Mouse (Mus musculus) bone marrow, adult 2 months (tissue): ENCODE data around the gene Wdr3.

Experiments used
- CTCF ChIP-seq: fragments of 200-500 bp; IDR thresholded peaks from 2 replicates; pipeline ENCODE4 v1.5.1; 2011; ENCODE audit warnings: low read length, control low read depth; ENCODE audit not compliant: control insufficient read depth, insufficient read depth
- POLR2A ChIP-seq: fragments of 200-500 bp; IDR thresholded peaks from 2 replicates; pipeline ENCODE4 v1.6.1; 2011; ENCODE audit warnings: low read depth, mild to moderate bottlenecking, control low read depth, low read length, borderline replicate concordance; ENCODE audit not compliant: control insufficient read depth

DNA sequence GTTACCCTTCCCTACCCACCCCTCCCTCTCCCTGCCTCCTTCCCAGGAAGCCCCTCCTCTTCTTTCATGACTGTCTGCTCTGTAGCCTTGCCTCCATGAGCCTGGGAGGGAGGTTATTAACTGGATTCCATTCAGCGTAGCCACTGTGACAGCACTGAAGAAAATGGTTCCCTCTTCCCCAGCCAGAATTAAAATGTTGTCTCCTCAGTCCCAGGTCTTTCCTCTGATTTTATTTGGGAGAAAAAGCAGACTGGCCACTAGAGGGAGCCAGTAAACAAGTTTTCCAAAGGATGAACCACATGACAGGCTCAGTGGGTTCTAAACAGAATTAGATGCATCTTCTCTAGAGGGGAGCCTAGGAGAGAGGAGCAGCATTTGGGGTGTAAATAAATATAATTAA lies 27.2 kb upstream of the Wdr3 start:
- TF ChIP-seq POLR2A (no peak), CTCF (no peak)
